8 mouse cellular contexts compared by ENCODE assay signal in the genomic region with DNA sequence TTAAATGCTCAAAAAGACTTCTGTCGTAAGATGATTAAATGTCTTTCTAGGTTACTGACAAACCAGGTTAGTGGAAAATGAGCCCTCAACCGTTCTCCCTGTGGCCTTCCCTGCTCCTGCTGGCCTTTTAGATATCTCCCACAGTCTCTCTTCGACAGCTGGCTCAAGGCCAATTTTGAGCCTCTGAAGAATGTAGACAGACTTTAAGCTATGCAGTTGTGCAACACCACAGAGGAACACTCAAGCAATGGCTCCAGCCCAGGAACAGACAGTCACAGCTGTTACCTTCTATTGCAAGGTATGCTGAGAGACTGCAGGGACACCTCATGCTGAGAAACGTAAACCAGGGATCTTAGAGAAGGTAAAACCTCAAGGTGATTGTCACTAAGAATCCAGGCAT.
A peak's percentile ranks its signal among the peaks of the same experiment; 100 is the strongest.
DNase-seq lines count a peak whose midpoint lies in the region; ATAC-seq lines count a peak whose summit lies in the region.

No protein-coding gene starts in this region.

- DNase-seq in cerebellum, postnatal 14 days: peak; percentile 31 to 42
- no peak for DNase-seq in cerebellum, postnatal 36 days
- DNase-seq in adrenal gland, adult (ENCODE audit: inconsistent age in 2 of 2, low spot score in 1 of 2): peak; percentile 78 to 87
- peak; percentile 68 to 70 for DNase-seq in kidney, postnatal 36 days
- DNase-seq in left cerebral cortex, postnatal 25 days (ENCODE audit: low spot score in 2 of 2): no peak
- no peak for DNase-seq in T-cell, adult 2 months (ENCODE audit: low spot score)

- WGBS in heart, embryonic 11.5 days (ENCODE audit: insufficient replicate concordance): 27% methylated on average over 4 of the region's 4 CpGs
- 37% methylated on average over 4 of the region's 4 CpGs for WGBS in stomach, embryonic 15.5 days

- ATAC-seq in heart, embryonic 11.5 days (replicated peaks; ENCODE audit: insufficient number of reproducible peaks, low FRiP score, low TSS enrichment): peak; percentile 75; the same call in 1 of the 2 replicates
- ATAC-seq in stomach, embryonic 15.5 days (ENCODE audit: insufficient read depth, low FRiP score, low read depth): peak; percentile 58; the same call in 1 of the 2 replicates

- H3K4me3 ChIP-seq in heart, embryonic 11.5 days (ENCODE audit: low read depth, low read length): no peak overlapping the region
- no peak overlapping the region for H3K4me3 ChIP-seq in stomach, embryonic 15.5 days (replicated peaks)

- no peaks in the 10 kb centered on the region for H3K27me3 ChIP-seq in heart, embryonic 11.5 days (ENCODE audit: control insufficient read depth, insufficient read depth, low read length)
- H3K27me3 ChIP-seq in stomach, embryonic 15.5 days (replicated peaks): no peaks in the 10 kb centered on the region

- peaks cover 14% of the 10 kb centered on the region for H3K4me1 ChIP-seq in heart, embryonic 11.5 days (ENCODE audit: control insufficient read depth, insufficient read depth, low read length)
- 0 out of 2 replicates have a peak, but pooled peaks cover 4% of the 10 kb centered on the region for H3K4me1 ChIP-seq in stomach, embryonic 15.5 days

- H3K27ac ChIP-seq in heart, embryonic 11.5 days (ENCODE audit: low read depth, low read length): peak overlapping the region; percentile 62
- no peak overlapping the region for H3K27ac ChIP-seq in stomach, embryonic 15.5 days

- H3K9me3 ChIP-seq in heart, embryonic 11.5 days (replicated peaks; ENCODE audit: control insufficient read depth, low read length): no peaks in the 10 kb centered on the region
- no peaks in the 10 kb centered on the region for H3K9me3 ChIP-seq in stomach, embryonic 15.5 days

- intact Hi-C loops in left cerebral cortex, postnatal 25 days (cut with DNase I): no loop called here

- H3K4me2 ChIP-seq in heart, embryonic 11.5 days: no peak overlapping the region; the same call in 1 of the 2 replicates
- no peak overlapping the region for H3K4me2 ChIP-seq in stomach, embryonic 15.5 days

- H3K36me3 ChIP-seq in heart, embryonic 11.5 days (ENCODE audit: control insufficient read depth, insufficient read depth, low read length): no peaks in the 10 kb centered on the region
- no peaks in the 10 kb centered on the region for H3K36me3 ChIP-seq in stomach, embryonic 15.5 days

- no peak overlapping the region for H3K9ac ChIP-seq in heart, embryonic 11.5 days (ENCODE audit: low read depth, low read length)
- no peak overlapping the region for H3K9ac ChIP-seq in stomach, embryonic 15.5 days

Comparison
In these comparisons a context has a peak if more than half of its experiments do, and no peak if none do; other contexts are left out.
1. DNase-seq: peak in cerebellum, postnatal 14 days (2 of 2), adrenal gland, adult (2 of 2) and kidney, postnatal 36 days (2 of 2); none in cerebellum, postnatal 36 days (0 of 2), left cerebral cortex, postnatal 25 days (0 of 2) and T-cell, adult 2 months (single experiment).